Mouse (Mus musculus): ENCODE results near the gene Macrod2. TPM values are rescaled to one million over a fixed set of nuclear protein-coding genes. Genes with fewer than 3 reads are reported as not detected.

Macrod2 gene
- total RNA-seq, 2 experiments from 2014 or later, result 99.1 to 108 TPM

GRCm38 (mm10) chr2:142232828-142233227 is 1837.7 kb downstream of the Macrod2 start:
- intact Hi-C loops (cut with DNase I), result no loop called here
- no peak for DNase-seq

- DNase-seq, result no peak
- intact Hi-C loops (cut with DNase I), result no loop called here
Observed at GRCm38 (mm10) chr2:142243483-142243882, 1848.4 kb downstream of the Macrod2 start.

DNA sequence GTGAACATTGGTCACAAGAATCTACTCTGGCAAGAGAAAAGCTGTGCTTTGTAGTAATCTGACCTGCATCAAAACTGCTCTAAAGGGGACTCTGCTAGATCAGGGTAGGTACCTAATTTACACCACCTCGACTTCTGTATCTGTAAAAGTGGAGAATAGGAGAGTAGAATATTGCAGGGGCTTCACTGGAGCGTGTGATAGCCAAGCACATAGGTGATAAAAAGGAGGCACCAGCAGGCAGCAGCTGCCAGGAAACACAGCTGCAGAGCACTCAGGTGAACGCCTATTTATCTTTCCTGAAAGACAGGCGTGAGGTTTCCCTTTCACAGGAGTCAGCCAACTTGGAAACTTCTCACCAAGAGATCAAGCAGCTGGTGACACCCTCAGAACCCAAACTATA is 1855.3 kb downstream of the Macrod2 start:
- DNase-seq, result no peak
- intact Hi-C loops (cut with DNase I), result loop anchor here (5.0 to 10.0 kb wide), 2 partner anchors 564 to 1578 kb away; partner anchors contain the start of gene Flrt3

GRCm38 (mm10) chr2:142251518-142251917 is 1856.4 kb downstream of the Macrod2 start:
- no peak for DNase-seq
- intact Hi-C loops (cut with DNase I), result loop anchor here (5.0 to 10.0 kb wide), 2 partner anchors 563 to 1579 kb away; partner anchors contain the start of gene Flrt3

DNA sequence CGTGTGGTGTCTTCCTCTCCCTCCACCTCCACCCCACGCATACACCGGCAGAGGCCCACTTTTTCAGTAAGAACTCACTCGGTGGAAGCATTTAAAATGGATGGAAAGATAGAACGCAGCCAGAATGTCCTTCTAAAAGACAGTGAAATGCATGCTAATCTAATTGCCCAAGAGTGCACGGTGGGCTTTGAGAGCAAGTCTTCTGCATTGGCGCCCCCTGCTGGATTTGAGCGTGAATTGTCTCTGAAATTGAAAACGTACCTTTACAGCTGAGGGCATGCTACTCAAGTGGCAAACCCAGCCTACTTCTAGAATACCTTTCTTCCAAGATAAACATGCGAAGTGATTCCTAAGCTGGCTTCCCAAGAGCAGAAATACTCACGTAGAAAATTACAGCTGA is 1858.8 kb downstream of the Macrod2 start:
- peak; percentile 84 for DNase-seq
- intact Hi-C loops (cut with DNase I), result loop anchor here (5.0 to 10.0 kb wide), 2 partner anchors 561 to 1582 kb away; partner anchors contain the start of gene Flrt3

DNA sequence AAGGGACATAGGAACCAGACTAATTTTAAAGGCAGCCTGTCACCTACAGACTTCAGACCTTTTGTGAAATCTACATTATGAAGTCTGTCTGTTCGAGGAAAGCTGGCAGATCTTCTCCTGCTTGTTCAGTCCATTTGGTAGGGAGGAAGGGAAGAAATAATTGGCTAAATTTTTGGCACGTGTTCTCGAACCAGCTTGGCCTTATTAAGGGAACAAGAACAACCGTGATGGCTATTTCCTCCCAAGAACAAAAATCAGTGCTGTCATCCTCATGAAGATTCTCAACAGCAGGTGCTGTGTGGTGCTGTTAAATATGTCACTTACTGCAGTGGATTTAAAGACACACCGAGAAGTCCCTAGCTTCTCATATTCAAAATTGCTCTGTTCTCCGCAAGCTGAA is 1859.5 kb downstream of the Macrod2 start:
- intact Hi-C loops (cut with DNase I), result loop anchor here (5.0 to 10.0 kb wide), 2 partner anchors 560 to 1582 kb away; partner anchors contain the start of gene Flrt3
- DNase-seq, result no peak

- intact Hi-C loops (cut with DNase I), result loop anchor here (10.0 kb wide), 1 partner anchor 557 kb away; no protein-coding TSS in a partner anchor
- DNase-seq, result no peak
Observed at GRCm38 (mm10) chr2:142257501-142257900, 1862.4 kb downstream of the Macrod2 start.

DNA sequence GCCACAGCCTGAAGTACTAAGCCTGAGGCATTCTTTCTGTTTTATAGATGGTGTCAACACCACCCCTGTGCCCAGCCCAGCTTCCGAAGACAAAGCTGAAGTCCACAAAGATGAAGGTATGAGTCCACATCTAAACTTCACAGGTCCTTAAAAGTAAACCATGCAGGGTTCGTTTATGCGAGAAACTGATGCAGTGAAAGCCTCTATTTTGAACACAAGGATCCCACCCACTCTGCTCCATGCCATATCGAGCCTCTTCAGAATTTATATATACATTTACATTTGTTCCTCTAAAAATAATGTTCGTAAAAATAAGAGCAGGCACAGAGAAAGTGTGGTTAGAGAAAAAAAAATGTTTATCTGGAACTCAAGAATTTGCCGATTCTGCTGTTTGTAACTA is 1865.9 kb downstream of the Macrod2 start:
- intact Hi-C loops (cut with DNase I), result no loop called here

DNA sequence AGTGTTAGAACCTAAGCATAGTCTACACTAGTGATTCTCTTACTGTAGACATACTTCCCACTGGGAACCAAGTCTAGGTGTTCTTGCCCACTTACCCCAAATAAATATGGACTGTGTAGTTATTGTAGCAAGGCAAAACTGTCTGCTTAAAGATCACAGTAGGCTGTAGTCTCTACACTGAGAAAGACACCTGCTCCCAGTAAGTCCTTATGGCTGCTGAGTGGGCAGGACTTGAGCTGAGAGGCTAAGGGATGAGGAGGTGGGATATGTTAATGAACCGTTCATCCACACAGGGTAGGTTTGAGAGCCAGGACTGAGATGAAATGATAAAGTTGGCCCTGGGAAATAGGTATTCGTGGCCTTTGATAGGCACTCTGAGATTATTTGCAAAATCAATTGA is 1869.6 kb downstream of the Macrod2 start:
- DNase-seq, result no peak
- intact Hi-C loops (cut with DNase I), result no loop called here

More for the DNA sequence above, 1865.9 kb downstream of the Macrod2 start:
- DNase-seq, result no peak

- DNase-seq, result no peak
- intact Hi-C loops (cut with DNase I), result no loop called here
Observed at GRCm38 (mm10) chr2:142267836-142268235, 1872.7 kb downstream of the Macrod2 start.

DNA sequence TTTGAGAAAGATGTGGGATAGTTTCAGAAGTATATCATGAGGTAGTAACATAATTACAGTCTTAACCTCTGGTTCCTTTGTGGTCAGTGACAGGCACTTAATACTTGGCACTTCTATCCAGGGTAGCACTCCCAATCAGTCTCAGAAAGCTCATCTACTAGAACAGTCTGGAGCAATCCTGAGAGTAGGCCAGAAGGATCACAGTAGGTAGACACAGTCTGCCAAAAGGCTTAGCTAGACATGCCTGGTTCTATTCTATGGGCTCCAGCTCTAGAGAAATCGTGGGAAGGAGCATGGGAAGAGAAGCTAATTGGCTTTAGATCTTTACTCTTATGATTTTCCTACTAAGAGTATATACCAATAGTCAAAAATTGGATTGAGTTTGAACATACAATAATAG is 1891.7 kb downstream of the Macrod2 start:
- no peak for DNase-seq
- intact Hi-C loops (cut with DNase I), result no loop called here

GRCm38 (mm10) chr2:142294831-142295230 is 1899.7 kb downstream of the Macrod2 start:
- DNase-seq, result no peak
- intact Hi-C loops (cut with DNase I), result no loop called here

DNA sequence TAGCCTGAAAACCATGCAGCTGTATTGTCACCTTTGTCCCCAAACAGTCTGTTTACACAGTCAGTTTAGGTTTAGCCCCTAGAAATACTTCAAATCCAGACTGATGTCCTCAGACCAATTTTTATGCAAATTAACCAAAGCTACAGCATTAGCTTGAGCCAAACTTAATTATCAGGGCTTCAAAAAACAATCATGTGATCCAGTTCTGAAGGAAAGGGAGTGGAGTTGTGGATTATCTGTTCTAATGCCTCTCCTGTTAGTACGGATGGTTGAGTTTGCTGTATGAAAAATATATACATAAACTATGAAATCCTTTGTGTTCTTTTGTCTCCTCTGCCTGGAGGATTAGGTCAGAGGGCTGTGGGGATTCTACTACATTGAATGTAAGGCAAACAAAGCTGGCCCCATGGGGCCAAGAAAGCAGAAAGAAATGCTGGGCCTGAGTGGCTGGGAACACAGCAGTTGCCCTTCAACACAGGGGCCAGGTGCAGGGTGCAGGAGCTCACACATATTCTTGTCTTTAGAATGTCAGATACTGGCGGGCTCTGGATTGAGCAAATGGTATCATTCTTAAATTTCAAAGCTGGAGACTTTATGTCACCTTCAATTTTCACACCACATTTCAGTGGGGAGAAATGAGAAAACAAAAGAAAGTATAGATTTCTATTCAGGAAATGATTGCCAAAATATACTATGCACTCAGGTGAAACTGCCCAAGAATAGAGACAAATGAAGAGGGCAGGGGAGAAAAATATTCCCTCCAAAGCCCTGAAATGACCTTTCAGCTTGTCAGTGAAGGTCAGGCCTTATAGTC is 1908.2 kb downstream of the Macrod2 start:
- DNase-seq, result no peak
- intact Hi-C loops (cut with DNase I), result no loop called here

DNA sequence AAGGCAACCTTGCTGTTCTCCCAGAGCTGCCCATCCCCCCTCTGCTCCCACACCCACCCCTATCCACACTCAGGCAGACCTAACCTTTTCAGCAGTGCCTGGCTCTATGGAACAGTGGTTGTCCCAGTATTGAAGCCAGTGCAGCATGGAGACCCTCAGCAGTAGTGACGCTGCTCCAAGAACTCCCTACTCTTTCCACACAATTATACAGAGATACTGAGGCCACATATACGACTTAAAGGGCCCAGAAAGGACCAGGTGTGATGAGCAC is 1908.7 kb downstream of the Macrod2 start:
- no peak for DNase-seq
- intact Hi-C loops (cut with DNase I), result no loop called here

GRCm38 (mm10) chr2:142323158-142323557 is 1928.0 kb downstream of the Macrod2 start:
- peak; percentile 27 for DNase-seq
- intact Hi-C loops (cut with DNase I), result no loop called here

- intact Hi-C loops (cut with DNase I), result no loop called here
- peak; percentile 57 for DNase-seq
Observed at GRCm38 (mm10) chr2:142326737-142327136, 1931.6 kb downstream of the Macrod2 start.

GRCm38 (mm10) chr2:142329761-142330160 is 1934.7 kb downstream of the Macrod2 start:
- DNase-seq, result no peak
- intact Hi-C loops (cut with DNase I), result no loop called here

- intact Hi-C loops (cut with DNase I), result no loop called here
- DNase-seq, result peak; percentile 62
Observed at GRCm38 (mm10) chr2:142334441-142335102, 1939.5 kb downstream of the Macrod2 start.

DNA sequence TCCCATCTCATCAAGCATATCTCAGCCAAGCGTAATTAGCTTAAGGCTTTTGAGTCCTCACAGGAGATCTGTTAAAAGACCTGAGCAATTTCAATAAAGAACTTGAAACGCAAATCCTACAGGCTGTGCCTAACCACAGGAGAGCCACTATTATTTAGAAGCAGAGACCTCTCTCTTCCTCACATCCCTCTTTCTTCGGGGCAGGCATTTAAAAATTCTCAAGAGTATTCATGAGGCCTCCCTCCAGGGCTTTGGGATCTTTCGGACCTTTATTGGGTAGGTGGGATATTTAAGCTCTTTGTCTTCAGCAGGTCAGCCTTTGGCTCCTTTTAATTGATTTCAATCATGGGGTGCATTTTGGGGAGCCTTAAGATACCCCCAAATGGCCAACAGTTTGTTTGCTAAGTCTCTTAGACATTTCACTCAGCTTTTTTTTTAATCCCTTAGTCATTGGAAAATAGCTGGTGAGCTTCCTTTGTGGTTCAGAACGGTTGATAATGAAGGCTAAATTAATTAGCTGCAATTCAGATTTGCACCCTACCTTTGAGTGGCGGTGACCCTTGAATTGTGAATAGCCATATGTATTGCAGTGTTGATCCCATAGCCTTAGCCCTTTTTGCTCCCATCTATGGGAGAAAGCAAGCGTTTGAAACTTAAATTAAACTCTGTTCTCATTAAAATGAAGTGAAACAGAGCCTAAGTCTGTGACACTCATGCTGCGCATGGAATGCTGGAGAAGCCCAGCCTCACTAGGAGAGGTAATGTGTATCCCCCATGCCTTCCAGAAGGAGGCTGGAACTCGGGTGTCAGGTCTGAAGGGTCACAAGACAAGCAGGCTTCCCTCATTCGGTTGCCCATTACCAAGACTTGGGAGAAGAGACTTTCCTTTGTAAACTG is 1940.2 kb downstream of the Macrod2 start:
- intact Hi-C loops (cut with DNase I), result no loop called here
- DNase-seq, result no peak

- intact Hi-C loops (cut with DNase I), result no loop called here
Observed at GRCm38 (mm10) chr2:142344021-142344420, 1948.9 kb downstream of the Macrod2 start.

GRCm38 (mm10) chr2:142344758-142345157 is 1949.6 kb downstream of the Macrod2 start:
- peak; percentile 69 for DNase-seq
- intact Hi-C loops (cut with DNase I), result no loop called here

More at GRCm38 (mm10) chr2:142344021-142344420, 1948.9 kb downstream of the Macrod2 start:
- DNase-seq, result no peak

Measured in left cerebral cortex, postnatal 4 days (tissue).